Mouse (Mus musculus): ENCODE results near the gene Setd4. TPM values are rescaled to one million over a fixed set of nuclear protein-coding genes. Genes with fewer than 3 reads are reported as not detected.
"Not testable (repeated sequence)": the region's sequence is repeated elsewhere in the genome, so short reads cannot be mapped to it uniquely, and the experiment has no call there.

The Setd4 gene
- total and polyA plus RNA-seq, 3 experiments = 20.2 to 24.6 (median 23.0) TPM

DNA sequence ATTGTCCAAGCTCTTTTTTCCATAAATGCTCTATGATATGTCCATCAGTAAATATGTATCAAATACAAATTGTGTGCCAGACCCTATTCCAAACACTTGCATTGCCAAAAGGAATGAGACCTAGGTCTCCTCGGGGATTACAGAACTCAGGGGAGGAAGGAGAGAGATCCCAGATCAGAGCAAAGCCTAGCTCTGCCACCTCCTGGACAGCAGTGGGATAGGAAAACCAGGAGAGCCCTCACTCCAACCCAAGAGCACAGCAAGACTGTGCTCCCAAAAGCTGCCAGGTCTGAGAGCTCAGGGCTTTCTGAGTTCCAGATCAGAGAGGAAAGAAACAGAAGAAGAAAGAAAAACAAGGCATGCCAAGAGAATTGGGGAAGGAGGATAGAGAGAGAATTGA, 22.9 kb upstream of the Setd4 start:
- DNase-seq (ENCODE audit: extremely low read depth) = no peak
- in situ Hi-C loops (cut with MboI; ENCODE audit: low pct_ligation_motif_present, low pct_unique_long_range_greater_than_20kb, low sequenced_read_pairs) = no loop called here
- H3K9me3 ChIP-seq (replicated peaks; ENCODE audit: low read length) = no peaks in the 10 kb centered on the region
- peaks cover 0 to 5% of the 10 kb centered on the region in 2 experiments; a peak in 1 of 4 replicates for H3K4me1 ChIP-seq (ENCODE audit: control insufficient read depth in 1 of 2, insufficient read depth in 2 of 2)
- H3K4me3 ChIP-seq (replicated peaks in 1 of 3; ENCODE audit: low read depth in 2 of 3, low read length in 2 of 3, poor library complexity in 1 of 3) = no peak overlapping the region
- dilution Hi-C loops (cut with MboI; ENCODE audit: extremely low pct_ligation_motif_present, extremely low pct_unique_long_range_greater_than_20kb, low sequenced_read_pairs) = no loop called here
- H3K4me2 ChIP-seq (ENCODE audit: insufficient read depth, low read depth, poor library complexity, severe bottlenecking) = no peak overlapping the region
- H3K27me3 ChIP-seq (replicated peaks) = no peaks in the 10 kb centered on the region
- no peaks in the 10 kb centered on the region for H3K36me3 ChIP-seq (replicated peaks in 1 of 2; ENCODE audit: control insufficient read depth in 1 of 2, insufficient read depth in 1 of 2, low read length in 1 of 2)
- H3K9ac ChIP-seq (ENCODE audit: insufficient read depth, low read depth) = no peak overlapping the region
- H3K79me2 ChIP-seq (replicated peaks; ENCODE audit: control insufficient read depth, extremely low read depth, insufficient read depth, poor library complexity, severe bottlenecking) = no peaks in the 10 kb centered on the region
- TF ChIP-seq CTCF (conservative IDR thresholded peaks at IDR 0.05 in 1 of 2, IDR thresholded peaks at IDR 0.05 in 1 of 2; ENCODE audit: low read depth in 2 of 2, low read length in 2 of 2) (peak in 1 of 2 experiments; percentile 57; a peak in 2 of 4 replicates), CHD2 (IDR thresholded peaks at IDR 0.05; ENCODE audit: low read length) (no peak), GABPA (IDR thresholded peaks at IDR 0.05; ENCODE audit: insufficient replicate concordance, low read depth, low read length) (no peak), USF1 (IDR thresholded peaks at IDR 0.05; ENCODE audit: low read depth, low read length) (no peak), ZMIZ1 (IDR thresholded peaks at IDR 0.05; ENCODE audit: low read depth, low read length) (no peak), E2F4 (IDR thresholded peaks at IDR 0.05; ENCODE audit: insufficient replicate concordance, low read depth, low read length) (no peak), BHLHE40 (IDR thresholded peaks at IDR 0.05; ENCODE audit: low read depth, low read length) (no peak), RAD21 (IDR thresholded peaks at IDR 0.05; ENCODE audit: low read depth, low read length) (peak; percentile 41), POLR2A (IDR thresholded peaks at IDR 0.05; ENCODE audit: low read depth, low read length) (no peak), RCOR1 (conservative IDR thresholded peaks at IDR 0.05; ENCODE audit: low read depth, low read length) (no peak), HCFC1 (IDR thresholded peaks at IDR 0.05; ENCODE audit: low read depth, low read length) (no peak), PAX5 (IDR thresholded peaks at IDR 0.05; ENCODE audit: low read length) (no peak), USF2 (conservative IDR thresholded peaks at IDR 0.05; ENCODE audit: low read depth, low read length) (no peak), SIN3A (IDR thresholded peaks at IDR 0.05; ENCODE audit: low read length) (no peak), ETS1 (conservative IDR thresholded peaks at IDR 0.05; ENCODE audit: low read depth, low read length) (no peak), ZC3H11A (IDR thresholded peaks at IDR 0.05; ENCODE audit: low read depth, low read length) (no peak), MXI1 (IDR thresholded peaks at IDR 0.05; ENCODE audit: low read depth, low read length) (no peak)
- no peak overlapping the region for H3K27ac ChIP-seq (ENCODE audit: insufficient read depth, low read depth)

DNA sequence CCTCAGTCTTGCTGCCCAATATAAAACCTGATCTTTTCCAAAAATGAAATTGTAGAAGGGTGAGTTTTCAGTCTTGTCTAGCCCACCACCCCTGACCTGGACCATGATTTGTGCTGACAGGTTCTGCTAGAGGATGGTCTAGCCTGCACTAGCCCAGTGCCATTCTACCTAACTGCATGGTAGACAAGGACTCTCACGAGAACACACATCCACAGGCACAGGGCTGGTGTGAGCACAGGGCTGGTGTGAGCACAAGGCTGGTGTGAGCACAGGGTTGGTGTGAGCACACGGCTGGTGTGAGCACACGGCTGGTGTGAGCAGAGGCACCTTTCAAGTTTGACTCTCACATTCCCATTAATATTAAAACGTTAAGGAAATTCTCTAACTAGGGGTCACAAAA, 20.8 kb upstream of the Setd4 start:
- dilution Hi-C loops (cut with MboI; ENCODE audit: extremely low pct_ligation_motif_present, extremely low pct_unique_long_range_greater_than_20kb, low sequenced_read_pairs) (no loop called here), in situ Hi-C loops (cut with MboI; ENCODE audit: low pct_ligation_motif_present, low pct_unique_long_range_greater_than_20kb, low sequenced_read_pairs) (no loop called here)
- no peak overlapping the region for H3K27ac ChIP-seq (ENCODE audit: insufficient read depth, low read depth)
- DNase-seq (ENCODE audit: extremely low read depth) = no peak
- no peaks in the 10 kb centered on the region for H3K27me3 ChIP-seq (replicated peaks)
- TF ChIP-seq UBTF (IDR thresholded peaks at IDR 0.05; ENCODE audit: low read depth, low read length) (no peak), NELFE (IDR thresholded peaks at IDR 0.05; ENCODE audit: low read depth, low read length) (no peak), ETS1 (conservative IDR thresholded peaks at IDR 0.05; ENCODE audit: low read depth, low read length) (no peak), TCF12 (IDR thresholded peaks at IDR 0.05; ENCODE audit: low read depth, low read length) (no peak), ELF1 (IDR thresholded peaks at IDR 0.05; ENCODE audit: low read depth, low read length) (no peak), MAFK (IDR thresholded peaks at IDR 0.05; ENCODE audit: insufficient replicate concordance, low read length) (no peak), MAZ (IDR thresholded peaks at IDR 0.05; ENCODE audit: low read depth, low read length) (no peak), NRF1 (IDR thresholded peaks at IDR 0.05; ENCODE audit: low read depth, low read length) (no peak), MAX (IDR thresholded peaks at IDR 0.05; ENCODE audit: low read length) (no peak), EP300 (IDR thresholded peaks at IDR 0.05; ENCODE audit: low read length) (no peak)
- no peak overlapping the region for H3K4me2 ChIP-seq (ENCODE audit: insufficient read depth, low read depth, poor library complexity, severe bottlenecking)
- H3K79me2 ChIP-seq (replicated peaks; ENCODE audit: control insufficient read depth, extremely low read depth, insufficient read depth, poor library complexity, severe bottlenecking) = no peaks in the 10 kb centered on the region
- 0 out of 4 replicates have a peak, but pooled peaks cover 0 to 2% of the 10 kb centered on the region in 2 experiments for H3K4me1 ChIP-seq (ENCODE audit: control insufficient read depth in 1 of 2, insufficient read depth in 2 of 2)
- no peaks in the 10 kb centered on the region for H3K36me3 ChIP-seq (replicated peaks in 1 of 2; ENCODE audit: control insufficient read depth in 1 of 2, insufficient read depth in 1 of 2, low read length in 1 of 2)
- H3K9me3 ChIP-seq (replicated peaks; ENCODE audit: low read length) = no peaks in the 10 kb centered on the region
- no peak overlapping the region for H3K9ac ChIP-seq (ENCODE audit: insufficient read depth, low read depth)
- H3K4me3 ChIP-seq (replicated peaks in 1 of 3; ENCODE audit: low read depth in 2 of 3, low read length in 2 of 3, poor library complexity in 1 of 3) = no peak overlapping the region

DNA sequence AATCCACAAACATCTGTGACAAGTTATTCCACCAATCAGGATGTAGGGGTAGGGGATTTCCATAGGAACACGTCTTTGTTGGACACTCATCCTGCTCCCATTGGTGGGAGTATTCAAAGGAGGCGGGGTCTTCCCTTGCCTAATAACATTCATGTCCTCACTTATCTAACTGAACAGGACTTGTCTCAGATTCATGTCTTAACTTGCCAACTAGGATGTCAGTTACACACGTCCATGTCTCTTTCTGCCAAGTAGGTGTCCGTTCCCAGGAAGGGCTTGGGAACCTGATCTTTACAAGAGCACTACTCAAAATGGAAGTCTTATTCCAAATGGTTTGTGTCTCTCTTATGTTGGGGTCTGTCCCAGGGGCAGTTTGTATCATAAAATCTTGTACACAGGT, 19.9 kb upstream of the Setd4 start:
- H3K9me3 ChIP-seq (replicated peaks; ENCODE audit: low read length); H3K27me3 ChIP-seq (replicated peaks); H3K79me2 ChIP-seq (replicated peaks; ENCODE audit: control insufficient read depth, extremely low read depth, insufficient read depth, poor library complexity, severe bottlenecking); H3K36me3 ChIP-seq (replicated peaks in 1 of 2; ENCODE audit: control insufficient read depth in 1 of 2, insufficient read depth in 1 of 2, low read length in 1 of 2); H3K4me1 ChIP-seq (ENCODE audit: control insufficient read depth in 1 of 2, insufficient read depth in 2 of 2); H3K9ac ChIP-seq (ENCODE audit: insufficient read depth, low read depth); DNase-seq (ENCODE audit: extremely low read depth); dilution Hi-C loops (cut with MboI; ENCODE audit: extremely low pct_ligation_motif_present, extremely low pct_unique_long_range_greater_than_20kb, low sequenced_read_pairs); in situ Hi-C loops (cut with MboI; ENCODE audit: low pct_ligation_motif_present, low pct_unique_long_range_greater_than_20kb, low sequenced_read_pairs); H3K4me3 ChIP-seq (replicated peaks in 1 of 3; ENCODE audit: low read depth in 2 of 3, low read length in 2 of 3, poor library complexity in 1 of 3); H3K27ac ChIP-seq (ENCODE audit: insufficient read depth, low read depth); H3K4me2 ChIP-seq (ENCODE audit: insufficient read depth, low read depth, poor library complexity, severe bottlenecking): not testable (repeated sequence)

Data from CH12.LX (cell line).